Mouse (Mus musculus): ENCODE results near the gene Gm10160.

DNA sequence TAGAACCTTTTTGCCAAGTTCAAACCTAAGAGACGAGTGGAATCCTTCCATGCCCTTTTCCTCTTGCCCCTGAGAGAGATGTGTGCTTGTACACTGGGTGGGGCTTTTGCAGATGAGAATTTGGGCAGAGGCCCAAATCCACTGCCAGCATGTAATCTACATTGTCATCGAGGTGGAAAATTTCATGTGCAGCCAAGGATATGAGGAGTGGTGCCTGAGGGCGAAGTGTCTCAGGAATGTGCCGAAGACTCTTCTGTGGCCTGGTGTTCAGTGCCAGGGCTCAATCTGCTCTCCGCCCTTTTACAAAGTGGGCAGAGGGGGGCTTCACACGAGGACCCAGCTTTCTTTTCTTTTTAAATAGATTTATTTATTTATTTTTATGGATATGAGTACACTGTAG, 19.0 kb upstream of the Gm10160 start:
- TF ChIP-seq POLR2A (IDR thresholded peaks at IDR 0.05; ENCODE audit: insufficient read length, low read depth) (no peak), TCF12 (IDR thresholded peaks at IDR 0.05; ENCODE audit: insufficient read depth, poor library complexity, severe bottlenecking) (no peak), POLR2AphosphoS2 (IDR thresholded peaks at IDR 0.05; ENCODE audit: insufficient read length, low read depth) (no peak), CEBPB (IDR thresholded peaks at IDR 0.05; ENCODE audit: insufficient read depth, poor library complexity, severe bottlenecking) (no peak), MYOD1 (IDR thresholded peaks at IDR 0.05; ENCODE audit: control insufficient read depth in 1 of 3, insufficient read length in 2 of 3, low read depth in 2 of 3) (no peak)

All from myocyte (in vitro differentiated cells).